Mouse (Mus musculus) cerebellum, postnatal 10 days (tissue): ENCODE measurements at regions not wholly inside any gene's neighbourhood (a gene's known extent, or its start where the extent isn't known, plus 50 kb on each side); places are given as distances from the start of the nearest gene placed in this dataset.

Source experiments
- DNase-seq, 2 experiments: peaks; one replicate each; pipeline ENCODE4 v3.0.0; 2021; ENCODE audit warnings: mixed read lengths in 2 of 2

GRCm38 (mm10) chr2:169033997-169034396 lies 78.6 kb upstream of the Zfp64 start:
- DNase-seq = no peak

DNA sequence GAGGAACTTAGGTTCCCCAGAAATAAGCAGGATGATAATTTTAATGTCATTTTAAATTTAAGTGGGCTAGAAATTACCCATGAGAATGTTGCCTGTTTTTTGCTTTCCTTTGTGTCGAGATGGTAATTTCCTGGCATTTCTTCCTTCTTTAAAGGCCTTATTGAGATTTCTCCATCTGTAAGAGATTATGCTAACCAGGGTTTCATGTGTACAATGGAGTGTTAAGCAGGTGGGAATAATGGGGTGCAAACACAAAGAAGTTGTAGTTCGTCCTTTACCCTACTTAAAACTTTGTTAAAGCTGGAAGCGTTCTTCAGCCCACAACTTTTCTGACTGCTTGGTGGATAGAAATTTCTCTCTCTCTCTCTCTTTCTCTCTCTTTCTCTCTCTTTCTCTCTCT lies 77.8 kb upstream of the Zfp64 start:
- no peak for DNase-seq

- DNase-seq = no peak
Observed at GRCm38 (mm10) chr2:169028531-169029114, 73.2 kb upstream of the Zfp64 start.

DNA sequence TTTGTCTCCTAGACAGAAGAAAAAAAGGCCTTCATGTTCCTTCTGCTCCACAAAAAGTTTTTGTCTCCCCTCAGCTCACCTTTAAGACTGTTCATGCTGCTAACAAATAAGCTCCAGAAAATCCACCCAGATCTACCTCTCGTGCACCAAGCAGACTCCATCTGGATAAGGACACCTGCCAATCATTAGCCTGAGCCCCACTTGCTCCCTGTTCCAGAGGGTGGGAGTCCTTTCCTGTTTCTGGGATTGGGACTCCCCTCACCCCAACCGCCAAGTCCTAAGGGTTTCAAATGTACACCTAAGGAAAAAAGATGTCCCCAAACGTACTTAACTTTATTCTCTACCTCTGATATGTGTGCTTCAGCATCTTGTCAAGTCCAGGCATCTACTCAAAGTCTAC lies 63.6 kb upstream of the Zfp64 start:
- no peak for DNase-seq

DNA sequence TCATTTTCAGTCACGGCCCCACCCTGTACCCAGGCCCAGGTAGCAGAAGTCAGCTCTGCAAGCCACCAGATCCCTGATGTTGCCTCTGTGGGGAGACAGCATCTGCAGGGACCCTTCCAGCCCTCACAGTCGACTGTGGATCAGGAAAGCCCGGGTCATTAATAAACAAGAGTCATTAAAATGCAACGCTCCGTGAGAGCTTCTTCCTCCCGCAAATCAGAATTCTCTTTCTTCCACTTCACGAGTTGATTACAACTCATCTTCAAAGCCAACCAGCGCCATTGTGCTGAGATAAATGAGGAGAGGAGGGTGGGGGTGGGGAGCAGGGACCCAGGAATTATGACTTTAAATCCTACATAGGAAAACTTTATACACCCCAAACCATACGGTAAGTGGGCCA lies 54.9 kb upstream of the Zfp64 start:
- no peak for DNase-seq

DNA sequence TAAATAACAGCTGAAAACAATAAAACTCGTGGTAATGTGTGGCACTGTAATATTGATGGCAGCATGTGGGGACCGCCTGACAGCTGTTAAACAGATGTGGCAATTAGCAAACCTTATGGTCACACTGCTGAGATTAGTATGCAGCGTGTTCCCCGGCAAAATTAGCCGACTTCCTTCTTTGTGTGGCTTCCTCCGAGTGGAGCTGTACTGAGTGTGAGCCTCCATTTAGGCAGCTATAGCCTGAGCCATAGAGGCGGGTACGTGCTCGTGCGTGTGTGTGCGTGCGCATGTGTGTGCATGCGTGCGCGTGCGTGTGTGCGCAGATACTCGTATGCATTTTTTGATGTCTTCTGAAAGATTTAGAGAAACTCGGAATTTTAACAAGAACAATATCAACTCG lies 53.4 kb upstream of the Zfp64 start:
- no peak for DNase-seq

DNA sequence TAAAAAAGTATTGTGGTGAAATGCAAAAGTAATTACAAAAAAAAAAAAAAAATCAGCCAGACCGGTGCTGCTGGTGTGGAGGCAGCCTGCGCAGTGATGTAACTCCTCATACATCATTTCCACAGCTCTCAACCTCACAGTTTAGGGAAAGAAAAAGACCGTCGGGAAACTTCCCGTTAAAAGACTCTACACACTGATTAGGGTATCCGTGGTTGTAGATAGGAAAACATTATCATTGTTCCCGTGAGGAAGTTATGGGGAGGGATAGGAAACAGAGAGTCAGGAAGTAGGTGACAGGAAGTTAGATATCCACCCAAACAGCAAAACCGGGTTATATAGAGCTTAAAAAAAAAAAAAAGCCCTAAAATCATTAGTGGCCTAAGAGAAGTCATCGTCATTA lies 52.9 kb upstream of the Zfp64 start:
- no peak for DNase-seq

DNA sequence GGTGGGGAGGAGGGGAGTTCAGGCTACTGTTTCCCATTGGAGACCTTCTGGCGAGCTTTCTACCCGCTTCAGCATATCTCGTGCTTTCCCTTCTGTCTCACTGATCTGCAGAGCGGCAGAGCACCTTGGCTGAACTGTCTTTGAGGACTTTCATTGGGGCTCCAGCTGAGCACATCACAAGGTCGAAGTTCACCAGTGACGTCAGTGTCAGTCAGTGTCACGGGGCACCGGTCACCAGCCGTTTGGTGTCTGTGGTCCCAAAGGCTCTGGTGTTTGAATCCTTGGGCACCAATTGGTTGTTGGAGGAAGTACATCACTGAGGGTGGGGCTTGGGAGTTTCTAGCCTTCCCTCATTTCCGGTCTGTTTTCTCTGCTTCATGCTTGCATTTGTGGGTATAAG lies 51.2 kb upstream of the Zfp64 start:
- no peak for DNase-seq

DNA sequence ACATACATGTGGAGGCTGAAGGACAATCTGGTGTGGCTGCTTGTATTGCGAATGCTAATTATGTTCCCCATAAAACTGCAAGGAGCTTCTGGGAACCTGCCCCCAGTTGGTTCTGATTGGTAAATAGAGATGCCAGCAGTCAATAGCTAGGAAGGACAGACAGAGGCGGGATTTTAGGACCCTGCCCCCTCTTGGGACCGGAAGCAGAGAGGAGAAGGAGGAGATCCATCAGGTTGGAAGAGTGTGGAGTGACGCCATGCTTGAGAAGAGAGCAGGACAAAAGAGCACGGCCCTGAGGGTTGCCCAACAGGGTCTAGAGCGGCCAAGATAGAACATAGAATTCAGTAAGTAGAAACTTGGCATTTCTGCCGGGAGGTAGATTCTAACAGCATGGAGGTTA lies 50.4 kb upstream of the Zfp64 start:
- no peak for DNase-seq
